ENCODE assay signal across 11 mouse cellular contexts in genomic region chr17:70924565-70925220, GRCm38 (mm10).
DNase-seq lines count a peak whose midpoint lies in the region; ATAC-seq and TF ChIP-seq lines count a peak whose summit lies in the region.
"Had no signal": no experiment of that assay in that cellular context is flagged by ENCODE, and none has a peak within 500 bp of the region (broad histone marks: within the 10 kb centered on the region; RNA-seq: fewer than 3 reads in every experiment).

No protein-coding gene starts in this region.

- TF ChIP-seq CTCF in liver, adult 2 months (IDR thresholded peaks at IDR 0.05; ENCODE audit: low read depth, low read length), result no peak

- H3K4me2 ChIP-seq in liver, embryonic 11.5 days, result no peak overlapping the region
- H3K4me2 ChIP-seq in intestine, embryonic 15.5 days (replicated peaks), result no peak overlapping the region
- H3K4me2 ChIP-seq in forebrain, embryonic 13.5 days, result no peak overlapping the region
- H3K4me2 ChIP-seq: embryonic facial prominence, embryonic 15.5 days; hindbrain, embryonic 12.5 days; limb, embryonic 13.5 days had no signal

- peak; percentile 28 for DNase-seq in liver, adult 2 months (ENCODE audit: extremely low read depth, low read depth, low spot score)
- DNase-seq in liver, embryonic 11.5 days (ENCODE audit: low spot score), result no peak
- peak; percentile 95 for DNase-seq in R1 (ENCODE audit: low read depth, low spot score)
- DNase-seq in lung, postnatal 25 days (ENCODE audit: low spot score), result peak; percentile 39
- peak; percentile 43 for DNase-seq in thymus, postnatal 25 days
- no peak for DNase-seq in left cerebral cortex, adult 9 months (ENCODE audit: low spot score in 2 of 2)

- no peak overlapping the region for H3K27ac ChIP-seq in liver, adult 2 months (replicated peaks; ENCODE audit: insufficient read depth, low read depth, low read length)
- no peak overlapping the region for H3K27ac ChIP-seq in liver, embryonic 11.5 days (ENCODE audit: low read depth, low read length)
- H3K27ac ChIP-seq in intestine, embryonic 15.5 days, result no peak overlapping the region
- no peak overlapping the region for H3K27ac ChIP-seq in forebrain, embryonic 13.5 days
- H3K27ac ChIP-seq: embryonic facial prominence, embryonic 15.5 days; hindbrain, embryonic 12.5 days; limb, embryonic 13.5 days had no signal

- H3K9ac ChIP-seq in liver, adult 2 months (ENCODE audit: low read depth, low read length), result peak overlapping the region; percentile 43; the same call in 1 of the 2 replicates
- no peak overlapping the region for H3K9ac ChIP-seq in liver, embryonic 11.5 days (ENCODE audit: low read depth, low read length)
- H3K9ac ChIP-seq in intestine, embryonic 15.5 days, result no peak overlapping the region
- no peak overlapping the region for H3K9ac ChIP-seq in forebrain, embryonic 13.5 days
- H3K9ac ChIP-seq: embryonic facial prominence, embryonic 15.5 days; hindbrain, embryonic 12.5 days; limb, embryonic 13.5 days had no signal

- H3K27me3 ChIP-seq in liver, adult 2 months (ENCODE audit: control insufficient read depth, insufficient read depth, low read length), result no peaks in the 10 kb centered on the region; the same call in 1 of the 2 replicates
- no peaks in the 10 kb centered on the region for H3K27me3 ChIP-seq in liver, embryonic 11.5 days (replicated peaks; ENCODE audit: control insufficient read depth, insufficient read depth, low read length)
- H3K27me3 ChIP-seq in intestine, embryonic 15.5 days (replicated peaks), result no peaks in the 10 kb centered on the region
- H3K27me3 ChIP-seq in forebrain, embryonic 13.5 days, result no peaks in the 10 kb centered on the region
- H3K27me3 ChIP-seq: embryonic facial prominence, embryonic 15.5 days; hindbrain, embryonic 12.5 days; limb, embryonic 13.5 days had no signal

- WGBS in liver, adult 2 months, result 71% methylated on average over 8 of the region's 8 CpGs
- 75% methylated on average over 8 of the region's 8 CpGs for WGBS in liver, embryonic 11.5 days
- 88% methylated on average over 8 of the region's 8 CpGs for WGBS in intestine, embryonic 15.5 days
- WGBS in forebrain, embryonic 13.5 days, result 90% methylated on average over 8 of the region's 8 CpGs

- no peaks in the 10 kb centered on the region for H3K9me3 ChIP-seq in liver, embryonic 11.5 days (ENCODE audit: control insufficient read depth, low read length)
- no peaks in the 10 kb centered on the region for H3K9me3 ChIP-seq in intestine, embryonic 15.5 days
- H3K9me3 ChIP-seq in forebrain, embryonic 13.5 days (replicated peaks), result no peaks in the 10 kb centered on the region
- H3K9me3 ChIP-seq: embryonic facial prominence, embryonic 15.5 days; hindbrain, embryonic 12.5 days; limb, embryonic 13.5 days had no signal

- H3K4me3 ChIP-seq in liver, adult 2 months (ENCODE audit: insufficient read depth, low read depth, low read length), result peak overlapping the region; percentile 38
- H3K4me3 ChIP-seq in liver, embryonic 11.5 days (ENCODE audit: low read depth, low read length), result no peak overlapping the region
- no peak overlapping the region for H3K4me3 ChIP-seq in intestine, embryonic 15.5 days (replicated peaks)
- H3K4me3 ChIP-seq in forebrain, embryonic 13.5 days, result no peak overlapping the region
- H3K4me3 ChIP-seq: embryonic facial prominence, embryonic 15.5 days; hindbrain, embryonic 12.5 days; limb, embryonic 13.5 days had no signal

- H3K4me1 ChIP-seq in liver, adult 2 months (ENCODE audit: control insufficient read depth, insufficient read depth, low read length), result no peaks in the 10 kb centered on the region
- H3K4me1 ChIP-seq in liver, embryonic 11.5 days (replicated peaks; ENCODE audit: control insufficient read depth, insufficient read depth, low read length), result no peaks in the 10 kb centered on the region
- no peaks in the 10 kb centered on the region for H3K4me1 ChIP-seq in intestine, embryonic 15.5 days (replicated peaks)
- H3K4me1 ChIP-seq in forebrain, embryonic 13.5 days, result no peaks in the 10 kb centered on the region
- H3K4me1 ChIP-seq: hindbrain, embryonic 12.5 days; limb, embryonic 13.5 days had no signal

- ATAC-seq in liver, embryonic 11.5 days (replicated peaks; ENCODE audit: low FRiP score), result no peak
- ATAC-seq in intestine, embryonic 15.5 days, result no peak
- no peak for ATAC-seq in forebrain, embryonic 13.5 days

- no peaks in the 10 kb centered on the region for H3K79me2 ChIP-seq in liver, adult 2 months (ENCODE audit: control insufficient read depth, insufficient read depth, low read length)

- TF ChIP-seq POLR2A in liver, adult 2 months (IDR thresholded peaks at IDR 0.05; ENCODE audit: extremely low read depth, insufficient read depth, low read length), result no peak

- H3K36me3 ChIP-seq in liver, adult 2 months (ENCODE audit: control insufficient read depth, insufficient read depth, low read length), result no peaks in the 10 kb centered on the region
- no peaks in the 10 kb centered on the region for H3K36me3 ChIP-seq in liver, embryonic 11.5 days (ENCODE audit: control insufficient read depth, insufficient read depth, low read length)
- H3K36me3 ChIP-seq in intestine, embryonic 15.5 days, result no peaks in the 10 kb centered on the region
- no peaks in the 10 kb centered on the region for H3K36me3 ChIP-seq in forebrain, embryonic 13.5 days (ENCODE audit: poor library complexity, severe bottlenecking)
- H3K36me3 ChIP-seq: embryonic facial prominence, embryonic 15.5 days; hindbrain, embryonic 12.5 days; limb, embryonic 13.5 days had no signal

Comparison
In these comparisons a context has a peak if more than half of its experiments do, and no peak if none do; other contexts are left out.
1. DNase-seq: peak in liver, adult 2 months (single experiment), R1 (single experiment), lung, postnatal 25 days (single experiment) and thymus, postnatal 25 days (single experiment); none in liver, embryonic 11.5 days (single experiment) and left cerebral cortex, adult 9 months (0 of 2).